Mouse (Mus musculus) heart, embryonic 11.5 days (tissue): Measurements from ENCODE around the gene Lsp1. TPM values are rescaled to one million over a fixed set of nuclear protein-coding genes. Genes with fewer than 3 reads are reported as not detected.

Experiments
- ATAC-seq: fragments of 200-750 bp; cut with Nextera tagmentation; replicated peaks from 2 replicates; pipeline ENCODE4 v1.8.0; 2017; ENCODE audit warnings: moderate library complexity; ENCODE audit not compliant: insufficient number of reproducible peaks, low FRiP score, low TSS enrichment
- H3K27ac ChIP-seq: fragments of 300-500 bp; sonication (generic); 2 replicates; pipeline ENCODE4 v1.5.1; 2014; ENCODE audit warnings: mild to moderate bottlenecking, low read depth, low read length
- H3K27me3 ChIP-seq: fragments of 300-500 bp; sonication (generic); 2 replicates; pipeline ENCODE4 v1.6.1; 2014; ENCODE audit warnings: mild to moderate bottlenecking, low read length, mixed read lengths; ENCODE audit not compliant: control insufficient read depth, insufficient read depth
- H3K36me3 ChIP-seq: fragments of 300-500 bp; sonication (generic); 2 replicates; pipeline ENCODE4 v1.6.1; 2014; ENCODE audit warnings: mild to moderate bottlenecking, low read length, moderate library complexity, mixed read lengths; ENCODE audit not compliant: control insufficient read depth, insufficient read depth
- H3K4me1 ChIP-seq: fragments of 300-500 bp; sonication (generic); 2 replicates; pipeline ENCODE4 v1.6.1; 2014; ENCODE audit warnings: low read length; ENCODE audit not compliant: control insufficient read depth, insufficient read depth
- H3K4me2 ChIP-seq: fragments of 300-500 bp; sonication (generic); 2 replicates; pipeline ENCODE4 v1.6.1; 2014; ENCODE audit warnings: mild to moderate bottlenecking, moderate library complexity
- H3K4me3 ChIP-seq: fragments of 300-500 bp; sonication (generic); 2 replicates; pipeline ENCODE4 v1.5.1; 2014; ENCODE audit warnings: low read depth, low read length
- H3K9ac ChIP-seq: fragments of 300-500 bp; sonication (generic); 2 replicates; pipeline ENCODE4 v1.6.1; 2014; ENCODE audit warnings: mild to moderate bottlenecking, low read depth, low read length, moderate library complexity
- H3K9me3 ChIP-seq: fragments of 300-500 bp; sonication (generic); replicated peaks from 2 replicates; pipeline ENCODE4 v1.6.1; 2016; ENCODE audit warnings: low read length; ENCODE audit not compliant: control insufficient read depth
- WGBS: fragments of 180-500 bp; shearing (Covaris S2); extraction: QIAGEN DNeasy Blood & Tissue Kit; methylation state at CpG from one replicate; pipeline ENCODE4 v1.1.7; 2014; ENCODE audit not compliant: insufficient replicate concordance; 5-methylcytosine and 5-hydroxymethylcytosine counted together
- polyA plus RNA-seq: library from polyadenylated mRNA; unstranded; fragments of >200 nt; fragmentation: Nextera tagmentation; extraction: Ambion mirVana; gene quantifications from 2 replicates; pipeline ENCODE4 v1.2.1, GENCODE M21; 2014

Lsp1 gene
- polyA plus RNA-seq, 1 experiment from 2014 or later, result 32.1 TPM

GRCm38 (mm10) chr7:142488053-142488452, 27.4 kb downstream of the Lsp1 start:
- Histone ChIP-seq H3K27me3 (no peaks in the 10 kb centered on the region), H3K27ac (peak overlapping the region; percentile 98), H3K4me1 (peaks cover 41% of the 10 kb centered on the region), H3K4me2 (no peak overlapping the region), H3K4me3 (no peak overlapping the region), H3K9me3 (no peaks in the 10 kb centered on the region), H3K9ac (0 out of 2 replicates have a peak overlapping the region, but pooled peaks have one; percentile 11), H3K36me3 (peaks cover 3% of the 10 kb centered on the region; the same call in 1 of the 2 replicates)
- WGBS, result 85% methylated on average over 3 of the region's 3 CpGs
- ATAC-seq, result no peak

- Histone ChIP-seq H3K4me3 (no peak overlapping the region), H3K27me3 (no peaks in the 10 kb centered on the region), H3K4me1 (peaks cover 9% of the 10 kb centered on the region), H3K36me3 (no peaks in the 10 kb centered on the region; the same call in none of the 2 replicates), H3K9ac (no peak overlapping the region), H3K9me3 (no peaks in the 10 kb centered on the region), H3K27ac (no peak overlapping the region), H3K4me2 (no peak overlapping the region)
- 66% methylated on average over 8 of the region's 8 CpGs for WGBS
- no peak for ATAC-seq
Observed at GRCm38 (mm10) chr7:142493535-142493934, 32.9 kb downstream of the Lsp1 start.

- no peak for ATAC-seq
- H3K4me3 ChIP-seq, result no peak overlapping the region
- H3K27me3 ChIP-seq, result no peaks in the 10 kb centered on the region
- peaks cover 2% of the 10 kb centered on the region for H3K36me3 ChIP-seq
- no peak overlapping the region for H3K27ac ChIP-seq
- peaks cover 15% of the 10 kb centered on the region for H3K4me1 ChIP-seq
- H3K9ac ChIP-seq, result no peak overlapping the region
- WGBS, result 76% methylated on average over 3 of the region's 3 CpGs
- H3K9me3 ChIP-seq, result no peaks in the 10 kb centered on the region
- no peak overlapping the region for H3K4me2 ChIP-seq
Observed at GRCm38 (mm10) chr7:142496158-142496557, 35.5 kb downstream of the Lsp1 start.

GRCm38 (mm10) chr7:142496800-142497199, 36.2 kb downstream of the Lsp1 start:
- H3K27me3 ChIP-seq, result no peaks in the 10 kb centered on the region
- WGBS, result 78% methylated on average over 5 of the region's 5 CpGs
- H3K27ac ChIP-seq, result no peak overlapping the region
- no peak overlapping the region for H3K4me2 ChIP-seq
- H3K36me3 ChIP-seq, result peaks cover 2% of the 10 kb centered on the region
- ATAC-seq, result no peak
- H3K9me3 ChIP-seq, result no peaks in the 10 kb centered on the region
- H3K4me1 ChIP-seq, result peaks cover 13% of the 10 kb centered on the region
- no peak overlapping the region for H3K4me3 ChIP-seq
- H3K9ac ChIP-seq, result no peak overlapping the region

GRCm38 (mm10) chr7:142497775-142498174, 37.2 kb downstream of the Lsp1 start:
- Histone ChIP-seq H3K9me3 (no peaks in the 10 kb centered on the region), H3K27ac (no peak overlapping the region), H3K9ac (no peak overlapping the region), H3K4me1 (peaks cover 13% of the 10 kb centered on the region), H3K36me3 (peaks cover 2% of the 10 kb centered on the region), H3K27me3 (no peaks in the 10 kb centered on the region), H3K4me2 (no peak overlapping the region), H3K4me3 (no peak overlapping the region)
- 74% methylated on average over 2 of the region's 2 CpGs for WGBS
- ATAC-seq, result no peak

- H3K9me3 ChIP-seq, result no peaks in the 10 kb centered on the region
- peaks cover 2% of the 10 kb centered on the region for H3K36me3 ChIP-seq
- H3K4me1 ChIP-seq, result peaks cover 13% of the 10 kb centered on the region
- no peak within 1 kb of the TSS for H3K4me3 ChIP-seq
- H3K4me2 ChIP-seq, result no peak within 1 kb of the TSS
- WGBS, result 72% methylated on average over 2 of the region's 2 CpGs
- H3K27me3 ChIP-seq, result no peaks in the 10 kb centered on the region
- ATAC-seq, result no peak
- peak within 1 kb of the TSS; percentile 77 for H3K27ac ChIP-seq
- H3K9ac ChIP-seq, result peak within 1 kb of the TSS; percentile 16; the same call in 1 of the 2 replicates
Observed at GRCm38 (mm10) chr7:142498575-142498974, 38.0 kb downstream of the Lsp1 start, which contains the start of gene Tnnt3. Gene Tnnt3, plus strand, starts transcription at chr7:142498836.

GRCm38 (mm10) chr7:142499010-142499721, 38.6 kb downstream of the Lsp1 start:
- Histone ChIP-seq H3K27ac (peak overlapping the region; percentile 77), H3K4me2 (no peak overlapping the region), H3K4me3 (no peak overlapping the region), H3K4me1 (peaks cover 13% of the 10 kb centered on the region), H3K9me3 (no peaks in the 10 kb centered on the region), H3K36me3 (peaks cover 2% of the 10 kb centered on the region), H3K27me3 (no peaks in the 10 kb centered on the region), H3K9ac (peak overlapping the region; percentile 16; the same call in 1 of the 2 replicates)
- WGBS, result 21% methylated on average over 5 of the region's 5 CpGs
- ATAC-seq, result no peak

- 79% methylated on average over 1 of the region's 1 CpGs for WGBS
- no peak overlapping the region for H3K4me3 ChIP-seq
Observed at GRCm38 (mm10) chr7:142500032-142500431, 39.4 kb downstream of the Lsp1 start.

GRCm38 (mm10) chr7:142503206-142503605, 42.6 kb downstream of the Lsp1 start:
- Histone ChIP-seq H3K9ac (no peak overlapping the region), H3K27me3 (no peaks in the 10 kb centered on the region), H3K4me2 (no peak overlapping the region), H3K27ac (no peak overlapping the region), H3K4me3 (no peak overlapping the region), H3K4me1 (peaks cover 26% of the 10 kb centered on the region), H3K9me3 (no peaks in the 10 kb centered on the region), H3K36me3 (peaks cover 2% of the 10 kb centered on the region; the same call in 1 of the 2 replicates)
- 83% methylated on average over 4 of the region's 4 CpGs for WGBS
- no peak for ATAC-seq

More at GRCm38 (mm10) chr7:142500032-142500431, 39.4 kb downstream of the Lsp1 start:
- Histone ChIP-seq H3K27me3 (no peaks in the 10 kb centered on the region), H3K36me3 (peaks cover 2% of the 10 kb centered on the region; the same call in 1 of the 2 replicates), H3K4me1 (peaks cover 13% of the 10 kb centered on the region), H3K4me2 (no peak overlapping the region), H3K27ac (peak overlapping the region; percentile 77), H3K9ac (0 out of 2 replicates have a peak overlapping the region, but pooled peaks have one; percentile 16), H3K9me3 (no peaks in the 10 kb centered on the region)
- ATAC-seq, result no peak
